Mouse (Mus musculus): Measurements from ENCODE around the gene Gm20518. TPM values are rescaled to one million over a fixed set of nuclear protein-coding genes. Genes with fewer than 3 reads are reported as not detected.

Gm20518 gene
- total RNA-seq, 2 experiments from 2014 or later, result 0.16 TPM; not detected in 1

- DNase-seq, result no peak
Observed at GRCm38 (mm10) chr16:17842437-17842836, 49.0 kb downstream of the Gm20518 start.

DNA sequence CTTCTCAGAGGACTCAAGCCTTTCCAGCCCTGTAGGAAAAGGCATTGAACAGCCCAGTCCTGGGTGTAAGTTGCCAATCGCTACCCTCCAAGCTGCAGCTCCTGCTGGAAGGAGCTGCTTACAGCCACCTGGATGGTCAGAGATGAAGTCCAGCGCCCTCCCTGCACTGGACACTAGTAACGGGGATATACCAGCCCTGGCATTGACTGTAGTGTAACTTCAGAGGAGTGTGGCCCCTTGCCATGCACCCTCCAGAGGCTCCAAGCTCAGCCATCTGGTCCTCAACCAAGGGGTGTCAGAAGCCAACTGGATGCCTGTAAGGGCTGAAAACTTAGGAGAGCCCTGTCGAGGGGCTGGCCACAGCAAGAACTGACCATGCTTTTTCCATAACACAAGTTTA, 51.5 kb downstream of the Gm20518 start:
- peak; percentile 53 for DNase-seq

- no peak for DNase-seq
Observed at GRCm38 (mm10) chr16:17838051-17838450, 53.4 kb downstream of the Gm20518 start, which contains the start of gene Car15. Gene Car15 (minus strand): TSS chr16:17838364.

GRCm38 (mm10) chr16:17835481-17835880, 56.0 kb downstream of the Gm20518 start:
- DNase-seq, result no peak

- DNase-seq, result no peak
Observed at GRCm38 (mm10) chr16:17834543-17834942, 56.9 kb downstream of the Gm20518 start.

GRCm38 (mm10) chr16:17833681-17834399, 57.6 kb downstream of the Gm20518 start:
- DNase-seq, result no peak

DNA sequence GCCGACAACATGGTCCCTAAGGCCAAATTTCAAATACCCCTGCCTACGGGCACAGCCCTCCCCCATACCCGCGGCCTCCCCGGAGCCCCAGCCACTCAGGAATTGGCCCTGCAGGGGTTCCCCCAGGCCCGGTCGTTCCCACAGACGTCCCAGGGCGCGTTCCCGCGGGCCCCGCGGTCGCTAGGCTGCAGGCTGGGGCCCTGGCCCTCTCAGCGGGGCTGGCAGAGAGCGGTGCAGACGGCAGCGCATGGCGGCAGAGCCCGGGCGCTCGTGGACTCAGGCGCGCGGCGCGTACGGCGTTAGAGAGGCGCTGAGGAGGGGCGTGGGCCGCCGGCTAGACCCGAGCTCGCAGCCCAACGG, 58.2 kb downstream of the Gm20518 start:
- DNase-seq, result no peak

GRCm38 (mm10) chr16:17832821-17833220, 58.6 kb downstream of the Gm20518 start, which contains the start of gene B830017H08Rik:
Gene B830017H08Rik (plus strand): TSS chr16:17833121.
- no peak for DNase-seq

DNA sequence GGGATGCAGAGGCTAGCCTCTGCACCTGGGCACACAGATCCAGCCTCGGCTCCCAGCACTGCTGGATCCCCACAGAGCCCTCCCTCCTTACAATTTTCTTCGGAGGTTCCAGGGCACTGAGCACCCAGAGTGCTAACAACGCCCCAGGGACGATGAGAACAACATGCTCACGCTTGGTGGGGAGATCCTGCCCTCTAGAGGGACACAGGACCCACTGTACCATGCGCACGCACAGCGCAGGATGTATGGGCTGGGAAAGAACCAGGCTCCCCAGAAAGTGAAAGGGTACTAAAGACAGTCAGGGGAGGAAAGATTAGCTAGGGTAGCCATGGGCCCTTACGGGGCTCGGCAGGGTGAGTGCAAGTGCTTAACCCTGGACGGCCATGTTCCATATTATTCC, 59.7 kb downstream of the Gm20518 start:
- no peak for DNase-seq

DNA sequence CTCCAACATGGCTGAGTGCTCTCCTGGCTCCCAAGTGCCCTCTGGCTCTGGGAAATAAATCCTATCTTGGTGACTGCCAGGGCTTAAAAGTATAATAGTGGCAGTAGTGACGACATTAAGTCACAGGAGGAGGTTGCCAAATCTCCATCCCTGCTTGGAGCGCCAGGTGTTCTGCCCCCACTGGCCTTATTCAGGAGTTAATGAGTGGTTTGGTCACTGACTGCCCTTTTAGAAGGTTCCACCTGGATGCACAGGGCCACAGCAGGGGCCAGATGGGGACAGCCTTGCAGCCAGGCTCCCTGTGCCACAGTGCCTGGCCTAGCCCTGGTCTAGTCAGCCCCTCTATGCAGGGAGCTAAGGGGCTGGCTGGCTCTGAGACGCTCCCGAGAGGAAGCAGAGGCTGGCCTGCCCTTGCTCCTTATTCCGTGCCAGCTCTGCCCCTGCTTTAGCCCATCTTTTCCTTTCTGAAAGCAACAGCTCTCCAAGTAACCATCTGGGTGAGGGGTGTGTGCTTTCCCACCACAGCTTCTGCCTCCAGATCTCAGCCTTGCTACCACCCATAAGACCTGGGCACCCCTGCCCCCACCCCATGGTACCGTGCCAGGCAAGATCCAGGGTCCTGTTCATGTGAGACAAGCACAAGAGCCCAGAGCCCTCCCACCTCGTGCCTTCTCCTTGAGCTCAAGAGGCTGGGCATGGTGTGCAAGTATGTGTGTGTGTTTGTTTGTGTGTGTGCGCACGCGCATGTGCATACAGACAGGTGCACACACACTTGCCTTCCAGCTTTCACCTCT, 60.9 kb downstream of the Gm20518 start:
- no peak for DNase-seq

DNA sequence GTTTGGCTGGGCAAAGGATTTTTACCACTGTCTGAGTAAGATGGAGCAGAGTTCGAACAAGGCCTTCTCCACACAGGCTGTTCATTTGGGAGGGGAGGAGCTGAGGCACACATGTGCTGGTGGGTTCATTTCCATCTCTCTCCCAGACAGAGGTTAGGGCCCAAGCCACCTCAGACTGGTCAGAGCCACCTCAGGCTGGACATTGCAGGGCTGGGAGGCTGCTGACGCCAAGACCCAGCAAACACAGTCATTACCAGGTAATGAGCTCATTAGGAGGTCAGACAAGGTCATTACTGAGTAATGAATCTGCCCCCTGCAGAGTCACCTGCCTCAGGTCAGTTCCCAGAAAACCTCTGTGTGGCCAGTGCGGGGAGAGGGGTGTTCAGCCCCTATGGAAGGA, 62.6 kb downstream of the Gm20518 start:
- DNase-seq, result no peak

- DNase-seq, result no peak
Observed at GRCm38 (mm10) chr16:17828229-17828628, 63.2 kb downstream of the Gm20518 start.

DNA sequence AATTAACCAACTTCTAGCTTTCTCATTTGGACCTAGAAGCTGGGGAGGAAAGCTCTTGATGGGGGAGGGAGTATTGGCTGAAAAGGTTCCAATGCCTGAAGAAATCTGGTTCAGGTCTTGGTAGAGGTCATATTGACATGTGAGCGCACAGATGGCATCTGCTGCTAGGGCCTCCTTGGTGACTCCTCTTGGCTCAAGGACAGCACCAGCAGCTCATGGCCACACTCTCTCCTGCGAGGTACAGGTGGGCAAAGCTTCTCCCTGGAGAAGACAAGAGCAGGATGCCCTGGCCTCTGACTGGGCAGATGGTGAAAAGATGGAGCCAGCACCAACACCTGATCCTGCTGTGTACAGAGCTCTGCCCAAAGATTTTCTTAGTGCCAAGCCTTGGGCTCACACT, 65.0 kb downstream of the Gm20518 start:
- no peak for DNase-seq

- no peak for DNase-seq
Observed at GRCm38 (mm10) chr16:17816528-17816927, 74.9 kb downstream of the Gm20518 start.

DNA sequence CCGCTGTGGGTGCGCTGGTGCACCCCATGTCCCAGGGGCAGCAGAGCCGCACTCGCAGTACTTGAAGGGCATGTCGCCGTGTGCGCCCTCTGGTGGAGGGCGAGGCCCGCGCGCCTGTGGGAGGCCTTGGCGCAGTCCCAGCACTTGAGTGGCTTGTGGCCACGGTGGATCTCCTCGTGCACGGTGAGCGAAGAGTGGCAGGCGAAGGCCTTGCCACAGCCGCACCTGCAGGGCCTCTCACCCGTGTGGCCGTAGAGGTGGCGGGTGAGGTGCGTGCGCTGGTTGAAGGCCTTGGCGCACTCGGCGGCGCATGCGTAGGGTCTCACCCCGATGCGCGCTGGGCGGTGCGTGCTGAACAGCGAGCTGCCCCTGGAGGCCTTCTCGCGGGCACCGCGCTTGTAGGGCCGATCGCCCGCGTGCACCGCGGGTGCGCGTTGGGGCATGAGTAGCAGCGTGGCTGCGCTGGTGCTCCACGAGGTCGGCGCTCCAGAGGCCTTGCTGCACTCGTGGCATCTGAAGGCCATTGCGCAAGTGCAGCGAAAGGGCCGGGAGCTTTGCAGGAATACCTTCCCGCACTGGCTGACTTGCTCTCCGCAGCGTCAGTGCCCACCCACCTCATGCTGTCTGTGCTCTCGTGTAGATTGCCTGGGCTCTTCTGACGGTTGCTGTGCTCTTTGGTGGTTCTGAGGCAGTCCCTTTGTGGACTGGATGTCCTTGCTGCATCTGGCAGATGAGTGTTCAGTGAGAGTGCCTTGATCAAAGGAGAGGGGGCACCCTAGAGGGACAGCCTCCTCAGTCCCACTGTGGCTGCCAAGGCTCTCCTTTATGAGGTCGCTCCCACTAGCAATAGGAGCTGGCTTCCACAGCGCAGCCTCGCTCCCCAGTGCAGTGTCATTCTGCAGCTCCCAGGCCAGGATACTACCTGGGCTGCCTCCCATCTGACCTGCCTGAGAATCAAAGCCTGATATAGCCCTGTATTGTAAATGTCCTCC, 75.8 kb downstream of the Gm20518 start:
- peak; percentile 56 for DNase-seq

DNA sequence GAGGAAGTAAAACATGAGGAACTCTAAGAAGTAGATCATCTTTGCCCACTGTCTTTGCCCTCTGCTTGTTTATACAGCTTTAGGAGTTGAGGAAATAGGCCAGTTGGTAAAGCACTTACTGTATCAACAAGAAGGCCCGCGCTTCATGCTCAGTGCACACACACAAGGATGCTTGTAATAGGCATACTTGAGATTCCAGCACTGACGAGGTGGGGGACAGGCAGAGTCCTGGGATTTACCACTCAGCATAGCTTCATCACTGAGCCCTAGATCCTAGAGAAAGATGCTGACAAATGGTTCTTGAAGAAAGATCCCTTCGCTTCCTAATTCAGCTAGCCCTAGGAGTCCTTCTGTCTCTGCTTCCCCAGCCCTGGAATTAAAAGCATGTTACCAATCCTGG, 78.3 kb downstream of the Gm20518 start:
- no peak for DNase-seq

- no peak for DNase-seq
Observed at GRCm38 (mm10) chr16:17812120-17812519, 79.4 kb downstream of the Gm20518 start.

DNA sequence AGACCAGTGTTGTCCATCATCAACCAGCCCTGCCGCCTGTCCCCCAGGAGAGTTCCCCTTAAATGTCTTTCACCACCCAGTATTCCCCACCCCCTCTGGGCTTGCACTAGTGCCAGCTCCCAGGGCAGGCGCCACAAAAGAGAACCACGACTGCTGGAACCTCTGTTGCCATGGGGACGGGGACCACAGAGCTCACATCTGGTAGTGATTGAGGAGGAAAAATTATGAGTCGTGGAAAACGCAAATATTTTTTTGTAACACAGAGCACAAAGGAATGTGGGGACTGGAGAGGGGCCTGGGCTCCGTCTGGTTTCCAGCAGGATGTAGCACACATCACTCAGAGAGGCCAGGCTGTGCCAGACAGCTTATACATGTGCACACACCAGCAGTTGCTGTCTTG, 81.8 kb downstream of the Gm20518 start:
- DNase-seq, result peak; percentile 78

- DNase-seq, result no peak
Observed at GRCm38 (mm10) chr16:17809125-17809524, 82.3 kb downstream of the Gm20518 start.

DNA sequence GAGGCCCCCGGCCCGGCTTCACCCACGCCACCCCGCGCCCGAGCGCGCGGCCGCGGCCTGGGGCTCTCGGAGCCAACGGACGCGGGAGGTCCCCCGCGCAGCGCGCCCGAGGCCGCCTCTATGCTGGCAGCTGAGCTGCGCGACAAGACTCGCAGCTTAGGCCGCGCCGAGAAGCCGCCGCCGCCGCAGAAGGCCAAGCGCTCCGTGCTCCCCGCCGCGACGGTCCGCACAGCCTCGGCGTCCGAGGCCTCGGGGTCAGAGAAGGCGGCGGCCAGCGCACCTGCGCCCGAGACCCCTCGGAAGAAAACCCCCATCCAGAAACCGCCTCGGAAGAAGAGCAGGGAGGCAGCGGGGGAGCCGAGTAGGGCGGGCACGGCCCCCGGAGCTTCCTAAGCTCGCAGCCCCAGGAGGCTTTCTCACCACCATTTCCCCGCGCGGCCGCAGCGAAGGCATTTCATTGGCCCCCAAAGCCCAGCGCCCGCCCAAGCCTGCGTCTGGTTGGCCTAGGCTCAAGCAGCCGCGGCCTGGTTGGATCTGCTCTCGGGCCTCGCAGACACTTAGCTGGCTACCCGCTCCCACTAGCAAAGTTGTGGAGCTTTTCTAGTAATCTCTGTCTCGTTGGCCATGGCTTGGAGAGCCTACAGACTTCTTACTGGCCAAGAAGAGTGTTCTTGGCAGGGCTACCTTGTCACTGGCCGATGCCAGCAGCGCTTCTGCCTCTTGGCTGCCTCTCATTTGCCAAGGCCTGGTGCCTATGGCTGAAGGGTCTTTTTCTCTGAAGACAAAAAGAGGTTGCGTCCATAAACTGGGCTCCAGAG, 84.1 kb downstream of the Gm20518 start:
- peak; percentile 89 for DNase-seq

DNA sequence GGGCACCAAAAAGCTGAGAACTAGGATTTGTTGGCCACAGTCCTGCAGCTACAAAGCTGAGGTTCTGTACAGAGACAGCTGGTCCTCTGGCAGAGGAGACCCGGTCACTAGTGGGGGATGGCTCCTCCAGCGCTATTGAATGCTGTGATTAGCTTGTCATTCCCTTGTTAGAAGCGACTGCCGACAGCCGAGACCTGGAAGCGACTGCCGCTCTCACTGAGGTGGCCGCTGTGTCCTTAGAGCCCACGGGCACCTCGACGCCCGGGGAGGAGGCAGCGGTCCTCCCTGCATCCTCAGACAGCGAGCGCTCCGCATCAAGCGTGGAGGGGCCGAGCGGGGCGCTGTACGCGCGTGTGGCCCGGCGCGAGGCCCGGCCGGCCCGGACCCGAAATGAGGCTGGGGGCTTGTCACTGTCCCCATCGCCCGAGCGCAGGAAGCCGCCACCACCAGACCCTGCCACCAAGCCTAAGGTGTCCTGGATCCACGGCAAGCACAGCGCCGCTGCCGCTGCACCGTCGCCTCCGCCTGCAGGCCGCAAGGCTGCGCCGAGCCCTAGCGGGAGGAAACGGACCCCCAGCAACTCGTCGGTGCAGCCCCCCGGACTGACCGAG, 84.8 kb downstream of the Gm20518 start:
- no peak for DNase-seq

Data from gastrocnemius, postnatal 25 days (tissue).